Mouse (Mus musculus) kidney, adult 2 months (tissue): ENCODE measurements around the gene Srsf4.

Source experiments
- CTCF ChIP-seq: fragments of 200-500 bp; conservative IDR thresholded peaks from 2 replicates; pipeline ENCODE4 v1.5.1; 2011; ENCODE audit warnings: low read depth, mild to moderate bottlenecking, control low read depth, low read length, moderate library complexity, mixed read lengths; ENCODE audit not compliant: insufficient read depth, insufficient read length
- POLR2A ChIP-seq: fragments of 200-500 bp; IDR thresholded peaks from one replicate; pipeline ENCODE4 v1.6.1; 2011; ENCODE audit warnings: low read depth, low read length, control low read depth

DNA sequence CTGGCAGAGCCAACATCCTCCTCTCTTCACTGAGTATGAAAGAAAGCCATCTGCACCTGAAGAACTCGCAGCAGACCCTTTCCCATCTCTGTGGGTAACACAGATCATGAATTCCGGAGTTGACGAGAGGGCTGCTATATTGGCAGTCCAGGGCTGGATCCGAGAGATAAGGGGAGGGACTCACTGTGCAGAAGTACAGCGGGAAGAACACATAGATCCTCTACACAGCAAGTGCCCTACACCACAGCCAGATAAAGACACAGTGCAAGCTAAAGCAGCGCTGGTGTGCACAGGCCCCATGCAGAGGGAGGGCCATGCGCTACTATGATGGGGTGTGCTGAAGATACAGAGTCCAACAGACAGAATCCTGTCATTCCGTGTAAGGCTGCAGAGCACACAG, 44.3 kb upstream of the Srsf4 start:
- TF ChIP-seq POLR2A (no peak), CTCF (no peak)
